Mouse (Mus musculus): Measurements from ENCODE around the gene Wnk4.

GRCm38 (mm10) chr11:101259261-101259712 is 1.1 kb upstream of the Wnk4 start:
- TF ChIP-seq CTCF (conservative IDR thresholded peaks at IDR 0.05; ENCODE audit: low read length), result no peak
- TF ChIP-seq POU5F1 (IDR thresholded peaks at IDR 0.05; ENCODE audit: borderline replicate concordance, low read length), result no peak

Measured in E14TG2a.4 (cell line).